Mouse (Mus musculus) intestine, embryonic 16.5 days (tissue): ENCODE results near the gene Lix1l. TPM values are rescaled to one million over a fixed set of nuclear protein-coding genes. Genes with fewer than 3 reads are reported as not detected.

Source experiments
- ATAC-seq: fragments of 200-750 bp; cut with Nextera tagmentation; 2 replicates; pipeline ENCODE4 v1.8.0; 2017; ENCODE audit warnings: moderate TSS enrichment, moderate library complexity
- H3K27ac ChIP-seq: fragments of 300-500 bp; sonication (generic); 2 replicates; pipeline ENCODE4 v1.5.1; 2014; ENCODE audit warnings: mild to moderate bottlenecking, low read length
- H3K27me3 ChIP-seq: fragments of 300-500 bp; sonication (generic); replicated peaks from 2 replicates; pipeline ENCODE4 v1.6.1; 2014; ENCODE audit warnings: low read length, control low read depth, mixed read lengths; ENCODE audit not compliant: control insufficient read depth, insufficient read depth
- H3K36me3 ChIP-seq: fragments of 300-500 bp; sonication (generic); 2 replicates; pipeline ENCODE4 v1.6.1; 2014; ENCODE audit warnings: low read length, control low read depth; ENCODE audit not compliant: control insufficient read depth, insufficient read depth
- H3K4me1 ChIP-seq: fragments of 300-500 bp; sonication (generic); 2 replicates; pipeline ENCODE4 v1.6.1; 2014; ENCODE audit warnings: low read length, control low read depth, mixed read lengths; ENCODE audit not compliant: control insufficient read depth, insufficient read depth
- H3K4me2 ChIP-seq: fragments of 300-500 bp; sonication (generic); 2 replicates; pipeline ENCODE4 v1.6.1; 2014; ENCODE audit warnings: low read depth, low read length, control low read depth
- H3K4me3 ChIP-seq: fragments of 300-500 bp; sonication (generic); 2 replicates; pipeline ENCODE4 v1.5.1; 2014; ENCODE audit warnings: mild to moderate bottlenecking, low read length
- H3K9ac ChIP-seq: fragments of 300-500 bp; sonication (generic); 2 replicates; pipeline ENCODE4 v1.6.1; 2014; ENCODE audit warnings: low read depth, low read length
- H3K9me3 ChIP-seq: fragments of 300-500 bp; sonication (generic); 2 replicates; pipeline ENCODE4 v1.6.1; 2016; ENCODE audit warnings: low read length, control low read depth; ENCODE audit not compliant: control insufficient read depth
- WGBS: fragments of 180-500 bp; shearing (Covaris S2); extraction: QIAGEN DNeasy Blood & Tissue Kit; methylation state at CpG from one replicate; pipeline ENCODE4 v1.1.7; 2014; 5-methylcytosine and 5-hydroxymethylcytosine counted together
- polyA plus RNA-seq: library from polyadenylated mRNA; unstranded; fragments of >200 nt; fragmentation: Nextera tagmentation; extraction: Ambion mirVana; gene quantifications from 2 replicates; pipeline ENCODE4 v1.2.1, GENCODE M21; 2015

The Lix1l gene
- polyA plus RNA-seq, 1 experiment from 2014 or later, result 4.8 TPM

DNA sequence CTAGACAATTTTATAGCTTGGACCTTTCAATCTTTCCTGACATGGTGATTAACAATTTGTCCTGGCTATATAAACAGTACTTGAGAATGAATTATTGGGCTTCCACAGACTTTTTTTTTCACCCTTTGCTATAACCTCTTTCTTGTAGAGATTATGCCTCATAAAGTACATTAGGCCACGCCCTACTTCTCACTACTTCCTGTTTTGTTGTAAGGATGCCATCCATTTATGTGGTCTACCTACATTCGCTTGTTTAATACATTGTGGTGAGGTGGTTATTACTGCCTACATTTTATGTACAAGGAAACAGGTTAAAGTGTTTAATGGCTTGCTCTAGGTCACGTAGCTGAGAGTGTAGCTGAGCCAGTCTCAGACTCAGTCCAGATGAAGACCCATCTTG is 74.2 kb downstream of the Lix1l start:
- H3K9ac ChIP-seq, result no peak overlapping the region
- H3K27ac ChIP-seq, result no peak overlapping the region
- H3K9me3 ChIP-seq, result no peaks in the 10 kb centered on the region
- ATAC-seq, result peak; percentile 11; the same call in 1 of the 2 replicates
- no peak overlapping the region for H3K4me2 ChIP-seq
- H3K36me3 ChIP-seq, result no peaks in the 10 kb centered on the region
- H3K4me3 ChIP-seq, result no peak overlapping the region
- peaks cover 14% of the 10 kb centered on the region for H3K4me1 ChIP-seq
- peaks cover 5% of the 10 kb centered on the region; the same call in 1 of the 2 replicates for H3K27me3 ChIP-seq
- 73% methylated on average over 3 of the region's 3 CpGs for WGBS

DNA sequence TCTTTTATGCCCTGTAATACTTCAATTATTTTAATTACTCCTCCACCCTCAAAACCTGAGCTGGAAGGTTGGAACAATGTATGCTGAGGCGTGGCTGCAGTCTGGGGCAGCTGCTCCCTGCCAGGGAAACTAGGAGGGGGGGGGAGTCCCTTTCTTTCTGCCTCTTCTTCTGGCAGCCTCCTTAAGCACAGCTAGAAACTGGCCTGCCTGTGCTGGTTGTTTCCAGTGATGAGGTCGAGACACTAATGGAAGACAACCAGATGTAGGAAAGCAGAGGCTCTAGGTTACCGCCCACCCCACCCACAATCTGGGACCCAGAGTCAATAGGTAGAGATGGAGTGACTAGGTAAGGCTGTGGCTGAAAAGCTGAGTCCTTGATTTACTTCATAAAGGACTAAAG is 74.7 kb downstream of the Lix1l start:
- H3K9ac ChIP-seq, result no peak overlapping the region
- ATAC-seq, result peak; percentile 50
- H3K36me3 ChIP-seq, result no peaks in the 10 kb centered on the region
- H3K27ac ChIP-seq, result no peak overlapping the region
- H3K4me1 ChIP-seq, result peaks cover 9% of the 10 kb centered on the region
- no peaks in the 10 kb centered on the region for H3K9me3 ChIP-seq
- no peaks in the 10 kb centered on the region for H3K27me3 ChIP-seq
- H3K4me3 ChIP-seq, result no peak overlapping the region
- WGBS, result 51% methylated on average over 3 of the region's 3 CpGs
- H3K4me2 ChIP-seq, result no peak overlapping the region

Other genes starting within 250 kb of the Lix1l start
- 0.12 and 0.21 TPM in 2 replicates for gene BC107364, start 148.8 kb upstream of the Lix1l start, polyA plus RNA-seq
- 0.15 and 0.37 TPM in 2 replicates for gene Hfe2, start 76.0 kb upstream of the Lix1l start, polyA plus RNA-seq
- 146 and 152 TPM in 2 replicates for gene Txnip, start 43.2 kb upstream of the Lix1l start, polyA plus RNA-seq
- gene Gm16253, start 24.2 kb upstream of the Lix1l start, polyA plus RNA-seq, result 0.45 and 0.97 TPM in 2 replicates
- gene Polr3gl, start 7.0 kb upstream of the Lix1l start, polyA plus RNA-seq, result 23.1 and 24.4 TPM in 2 replicates
- 2.0 and 2.1 TPM in 2 replicates for gene Ankrd34a, start 4.5 kb upstream of the Lix1l start, polyA plus RNA-seq
- gene Rbm8a, start 28.8 kb downstream of the Lix1l start, polyA plus RNA-seq, result 100 and 103 TPM in 2 replicates
- gene Pex11b, start 34.2 kb downstream of the Lix1l start, polyA plus RNA-seq, result 43.7 and 44.4 TPM in 2 replicates
- 0.11 TPM in 1 of 2 replicates, not detected in the other for gene Gm42957, start 34.3 kb downstream of the Lix1l start, polyA plus RNA-seq
- gene Itga10, start 44.4 kb downstream of the Lix1l start, polyA plus RNA-seq, result 0.48 and 0.49 TPM in 2 replicates
- gene Ankrd35, start 69.0 kb downstream of the Lix1l start, polyA plus RNA-seq, result 0.28 and 0.39 TPM in 2 replicates
- 35.7 and 36.6 TPM in 2 replicates for gene Pias3, start 95.2 kb downstream of the Lix1l start, polyA plus RNA-seq
- gene Nudt17, start 107.4 kb downstream of the Lix1l start, polyA plus RNA-seq, result 5.6 and 6.2 TPM in 2 replicates
- 37.7 and 41.0 TPM in 2 replicates for gene Polr3c, start 126.5 kb downstream of the Lix1l start, polyA plus RNA-seq
- gene Rnf115, start 126.5 kb downstream of the Lix1l start, polyA plus RNA-seq, result 43.6 and 47.3 TPM in 2 replicates
- 45.2 and 67.0 TPM in 2 replicates for gene Pdzk1, start 228.1 kb downstream of the Lix1l start, polyA plus RNA-seq
- 1.4 and 1.6 TPM in 2 replicates for gene Cd160, start 228.2 kb downstream of the Lix1l start, polyA plus RNA-seq